Mouse (Mus musculus): ENCODE data around the gene Ninj2. TPM values are rescaled to one million over a fixed set of nuclear protein-coding genes. Genes with fewer than 3 reads are reported as not detected.
A peak's percentile ranks its signal among the peaks of the same experiment; 100 is the strongest.

Ninj2 gene
- total RNA-seq, 2 experiments from 2014 or later: 0.66 to 1.7 TPM

- DNase-seq: no peak
Measured at GRCm38 (mm10) chr6:120094091-120094776, 1.1 kb downstream of the Ninj2 start.

GRCm38 (mm10) chr6:120095096-120095495 is 1.9 kb downstream of the Ninj2 start:
- no peak for DNase-seq

GRCm38 (mm10) chr6:120095501-120095900 is 2.4 kb downstream of the Ninj2 start:
- DNase-seq: no peak

GRCm38 (mm10) chr6:120099392-120099791 is 6.2 kb downstream of the Ninj2 start:
- DNase-seq: no peak

- DNase-seq: no peak
Measured at GRCm38 (mm10) chr6:120101221-120101620, 8.1 kb downstream of the Ninj2 start.

GRCm38 (mm10) chr6:120101996-120102395 is 8.8 kb downstream of the Ninj2 start:
- no peak for DNase-seq

- DNase-seq: no peak
Measured at GRCm38 (mm10) chr6:120103104-120103503, 10.0 kb downstream of the Ninj2 start.

- no peak for DNase-seq
Measured at GRCm38 (mm10) chr6:120105055-120105454, 11.9 kb downstream of the Ninj2 start.

GRCm38 (mm10) chr6:120107586-120107985 is 14.4 kb downstream of the Ninj2 start:
- DNase-seq: no peak

- DNase-seq: no peak
Measured at GRCm38 (mm10) chr6:120108061-120108460, 14.9 kb downstream of the Ninj2 start.

GRCm38 (mm10) chr6:120109173-120109572 is 16.0 kb downstream of the Ninj2 start:
- peak; percentile 43 to 48 for DNase-seq

- no peak for DNase-seq
Measured at GRCm38 (mm10) chr6:120109932-120110331, 16.8 kb downstream of the Ninj2 start.

GRCm38 (mm10) chr6:120110738-120111409 is 17.7 kb downstream of the Ninj2 start:
- DNase-seq: no peak

- DNase-seq: no peak
Measured at GRCm38 (mm10) chr6:120111410-120111783, 18.2 kb downstream of the Ninj2 start.

- DNase-seq: peak; percentile 43 to 57
Measured at GRCm38 (mm10) chr6:120111984-120112803, 19.0 kb downstream of the Ninj2 start.

GRCm38 (mm10) chr6:120113856-120114255 is 20.7 kb downstream of the Ninj2 start:
- DNase-seq: no peak

- DNase-seq: no peak
Measured at GRCm38 (mm10) chr6:120114271-120114670, 21.1 kb downstream of the Ninj2 start.

GRCm38 (mm10) chr6:120114698-120115097 is 21.5 kb downstream of the Ninj2 start:
- DNase-seq: peak; percentile 47 to 52

- no peak for DNase-seq
Measured at GRCm38 (mm10) chr6:120115443-120115842, 22.3 kb downstream of the Ninj2 start.

- no peak for DNase-seq
Measured at GRCm38 (mm10) chr6:120119824-120120223, 26.7 kb downstream of the Ninj2 start.

- DNase-seq: no peak
Measured at GRCm38 (mm10) chr6:120124688-120125087, 31.5 kb downstream of the Ninj2 start.

GRCm38 (mm10) chr6:120126456-120126855 is 33.3 kb downstream of the Ninj2 start:
- DNase-seq: no peak

- no peak for DNase-seq
Measured at GRCm38 (mm10) chr6:120127321-120127720, 34.2 kb downstream of the Ninj2 start.

All from layer of hippocampus, postnatal 36 days (tissue).